Mouse (Mus musculus): ENCODE measurements around the gene Brms1. TPM values are rescaled to one million over a fixed set of nuclear protein-coding genes. Genes with fewer than 3 reads are reported as not detected.
A peak's percentile ranks its signal among the peaks of the same experiment; 100 is the strongest.
"Not testable (repeated sequence)": the region's sequence is repeated elsewhere in the genome, so short reads cannot be mapped to it uniquely, and the experiment has no call there.

Gene Brms1
- total RNA-seq (2022) = 10 to 100 TPM; 14.8 to 17.6 (median 16.4) TPM

DNA sequence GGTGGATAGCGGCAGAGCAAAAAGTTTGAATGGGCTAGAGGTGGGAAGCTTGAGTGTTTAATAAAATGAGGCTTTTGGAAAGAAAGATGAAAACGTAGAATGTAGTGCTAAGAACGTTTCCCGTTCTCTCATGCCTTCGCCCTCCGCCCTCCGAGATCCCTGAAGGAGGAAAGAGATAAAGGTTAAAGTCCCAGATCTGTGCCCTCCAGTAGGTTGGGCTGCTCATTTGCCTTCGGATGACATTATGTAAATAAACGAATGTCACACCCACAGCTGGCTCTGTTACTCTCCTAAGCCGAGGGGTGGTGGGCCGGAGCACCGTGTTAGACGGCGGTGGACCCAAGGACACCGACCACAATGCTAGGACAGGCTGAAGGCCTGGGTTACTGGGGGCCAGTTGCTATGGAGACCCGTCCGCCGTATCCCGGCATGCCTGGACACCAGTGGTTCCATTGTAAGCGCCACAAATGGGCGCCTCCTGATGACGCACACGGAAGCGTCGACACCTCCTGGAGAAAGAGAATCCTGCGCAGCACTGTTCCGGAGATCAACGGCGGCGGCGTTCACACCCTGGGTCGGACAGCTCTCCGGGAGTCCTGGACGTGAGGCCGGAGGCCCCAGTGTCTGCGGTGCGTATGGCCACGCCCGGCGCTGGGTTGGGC lies at the start of gene Brms1:
Gene Brms1, plus strand, starts transcription at position 493 of the 662 bp plus-strand sequence.
- DNase-seq (ENCODE audit: low spot score in 2 of 2) = peak; percentile 78 to 79

GRCm38 (mm10) chr19:4992371-4992770 lies 48.8 kb upstream of the Brms1 start:
- DNase-seq (ENCODE audit: low spot score in 2 of 2) = no peak

- peak; percentile 84 to 92 for DNase-seq (ENCODE audit: low spot score in 2 of 2)
Observed at GRCm38 (mm10) chr19:4992904-4993303, 48.2 kb upstream of the Brms1 start.

DNA sequence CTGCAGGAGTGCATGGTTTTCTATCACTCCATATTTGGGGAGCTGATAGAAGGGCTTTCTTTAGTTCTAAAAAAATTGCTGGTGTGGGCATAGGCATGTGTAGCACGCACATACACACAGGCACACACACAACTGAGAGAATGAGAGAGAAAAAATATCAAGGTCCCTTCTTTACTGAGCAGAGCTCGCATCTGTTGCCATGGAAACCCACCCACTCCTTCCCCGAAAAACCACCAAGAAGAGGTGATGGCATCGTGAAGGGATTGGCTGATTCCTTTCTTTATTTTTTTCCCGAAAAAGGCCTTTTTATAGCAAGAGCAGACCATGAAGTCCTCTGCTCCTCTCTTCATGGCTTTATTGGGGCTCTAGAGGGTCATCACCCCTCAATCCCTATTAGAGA lies 47.1 kb upstream of the Brms1 start:
- DNase-seq (ENCODE audit: low spot score in 2 of 2) = no peak

DNA sequence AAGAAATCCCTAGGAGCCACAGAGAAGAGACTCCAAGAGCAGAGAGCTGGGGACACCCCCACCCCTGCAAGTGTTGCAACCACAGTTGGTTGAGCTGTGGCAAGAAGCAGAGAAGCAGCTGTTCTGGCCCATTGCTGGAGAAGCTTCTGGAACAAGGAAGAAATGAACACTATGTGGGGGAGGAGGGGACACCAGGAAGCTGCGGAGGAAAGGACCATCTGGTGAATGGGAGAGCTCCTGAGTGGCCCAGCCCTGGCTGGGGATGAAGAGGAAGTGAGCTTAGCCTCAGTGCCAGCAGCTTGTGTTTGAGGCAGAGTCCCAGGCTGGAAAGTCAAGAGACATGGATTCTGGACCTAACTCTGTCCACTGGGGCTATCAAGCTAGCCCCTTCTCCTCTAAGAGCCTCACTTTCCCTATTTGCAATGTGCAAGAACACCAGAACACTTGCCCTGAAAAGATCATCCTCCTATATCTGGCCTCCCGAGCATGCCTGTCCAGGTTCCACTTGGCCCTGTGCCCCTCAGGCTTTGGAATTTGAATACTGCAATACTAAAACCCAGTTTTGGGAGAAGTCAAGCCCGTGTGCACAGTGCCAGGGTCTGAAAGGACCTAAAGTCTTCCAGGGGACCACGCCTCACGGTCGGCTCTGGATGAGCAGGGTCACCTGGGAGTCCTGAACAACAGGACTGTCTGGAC lies 41.6 kb upstream of the Brms1 start:
- DNase-seq (ENCODE audit: low spot score in 2 of 2) = no peak

DNA sequence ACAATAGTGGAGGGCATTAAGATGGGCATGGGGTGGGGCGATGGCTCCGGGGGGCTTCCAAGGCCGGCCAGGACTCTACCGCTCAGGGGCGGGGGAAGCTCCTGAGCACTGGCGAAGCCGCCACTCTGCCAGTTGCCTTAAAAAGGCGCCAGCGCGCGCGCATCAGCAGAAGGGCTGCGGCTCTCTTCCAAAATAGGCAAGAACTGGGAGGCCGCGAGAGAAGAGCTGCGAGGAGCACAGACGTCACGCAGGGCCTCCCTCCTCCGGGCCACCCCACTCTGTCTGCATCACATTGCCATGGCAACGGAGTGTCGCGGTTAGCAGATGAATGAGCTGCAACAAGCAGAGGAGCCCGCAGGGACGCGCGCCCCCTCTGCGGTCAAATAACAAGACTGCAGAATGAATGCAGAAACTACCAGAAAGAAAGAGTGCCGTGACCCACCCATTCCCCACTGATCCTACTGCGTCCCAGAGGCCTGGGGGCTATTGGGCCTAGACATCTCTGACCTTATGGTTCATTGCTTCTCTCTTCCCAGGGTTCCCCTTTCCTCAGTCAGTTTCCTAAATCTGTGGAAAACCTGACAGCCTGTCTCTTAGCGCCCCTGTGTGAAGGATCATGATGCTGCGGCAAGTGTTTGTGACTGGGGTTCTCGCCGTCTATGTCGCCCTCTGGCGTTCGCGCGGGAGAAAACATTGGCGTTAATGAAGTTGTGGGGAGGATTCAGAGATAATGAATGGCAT lies 39.3 kb upstream of the Brms1 start:
- DNase-seq (ENCODE audit: low spot score in 2 of 2) = peak in 1 of 2 experiments; percentile 33

- not testable (repeated sequence) for DNase-seq (ENCODE audit: low spot score in 2 of 2)
Observed at GRCm38 (mm10) chr19:5003644-5004043, 37.5 kb upstream of the Brms1 start.

DNA sequence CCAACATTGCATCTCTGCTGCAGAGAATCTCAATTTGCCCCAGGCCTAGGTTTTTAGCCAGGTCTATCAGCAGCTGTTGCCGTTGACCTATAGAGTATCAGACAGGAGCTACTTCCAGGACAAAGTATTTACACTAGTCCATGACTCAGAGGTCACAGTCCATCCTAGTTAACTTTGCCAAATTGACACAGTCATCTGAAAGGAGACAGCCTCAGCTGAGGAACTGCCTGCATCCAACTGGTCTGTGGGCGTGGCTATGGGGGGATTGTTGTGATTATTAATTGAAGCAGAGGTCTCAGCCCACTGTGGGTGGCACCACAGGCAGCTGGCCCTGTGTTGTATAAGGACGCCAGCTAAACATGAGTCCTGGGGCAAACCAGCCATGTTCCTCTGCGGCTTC lies 36.2 kb upstream of the Brms1 start:
- no peak for DNase-seq (ENCODE audit: low spot score in 2 of 2)

DNA sequence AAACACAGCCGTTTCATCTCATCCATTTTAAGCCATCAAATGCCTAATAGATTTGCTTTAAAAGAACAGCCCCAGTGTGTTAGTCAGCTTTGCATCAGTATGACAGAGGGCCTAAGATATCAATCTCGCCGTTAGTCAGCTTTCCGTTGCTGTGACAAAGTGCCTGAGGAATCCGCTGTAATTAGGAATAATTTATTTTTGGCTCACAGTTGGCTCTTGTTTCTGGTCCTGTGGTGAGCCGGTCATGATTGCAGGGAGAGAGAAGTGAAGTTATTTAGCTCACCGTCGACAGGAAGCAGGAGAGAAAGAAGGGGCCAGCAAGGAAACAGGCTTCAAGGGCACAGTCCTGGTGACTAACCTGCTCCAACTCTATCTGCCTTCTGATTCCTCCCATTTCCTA lies 28.0 kb upstream of the Brms1 start:
- DNase-seq (ENCODE audit: low spot score in 2 of 2) = no peak

DNA sequence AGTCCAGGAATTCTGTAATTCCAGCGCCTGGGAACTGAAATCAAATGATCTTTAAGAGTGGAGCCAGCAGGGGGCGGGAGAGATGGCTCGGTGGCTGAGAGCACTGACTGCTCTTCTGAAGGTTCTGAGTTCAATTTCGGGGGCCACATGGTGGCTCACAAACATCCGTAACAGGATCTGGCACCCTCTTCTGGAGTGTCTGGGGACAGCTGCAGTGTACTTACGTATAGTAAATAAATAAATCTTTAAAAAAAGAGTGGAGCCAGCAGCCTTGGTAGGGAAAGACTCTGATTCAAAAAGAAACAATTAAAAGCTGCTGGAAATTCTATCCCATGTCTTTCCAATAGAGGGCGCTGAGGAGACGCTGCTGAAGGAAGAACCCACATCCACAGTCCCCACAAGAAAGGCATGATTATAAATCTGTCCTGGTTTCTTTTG lies 26.2 kb upstream of the Brms1 start:
- DNase-seq (ENCODE audit: low spot score in 2 of 2) = no peak

- DNase-seq (ENCODE audit: low spot score in 2 of 2) = no peak
Observed at GRCm38 (mm10) chr19:5016221-5016742, 24.9 kb upstream of the Brms1 start.

DNA sequence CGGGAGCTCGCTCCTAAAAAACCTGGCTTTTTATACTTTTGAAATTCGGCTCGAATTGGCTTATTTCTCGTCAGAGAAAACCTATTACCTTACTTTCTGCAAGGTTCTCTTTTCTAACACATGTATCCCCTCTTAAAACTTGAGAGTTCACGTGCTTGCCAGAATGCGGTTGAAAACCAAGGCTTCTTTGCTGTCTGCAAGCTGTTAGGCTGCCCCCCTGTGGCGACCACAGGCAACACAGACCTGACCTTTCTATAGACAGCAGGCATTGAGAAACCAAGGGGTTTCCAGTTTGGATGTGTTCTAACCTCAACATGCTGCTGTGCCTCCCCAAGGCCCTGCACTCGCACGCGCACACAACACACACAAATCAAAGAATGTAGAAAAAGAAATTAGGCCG lies 24.4 kb upstream of the Brms1 start:
- DNase-seq (ENCODE audit: low spot score in 2 of 2) = peak; percentile 28 to 33

- DNase-seq (ENCODE audit: low spot score in 2 of 2) = no peak
Observed at GRCm38 (mm10) chr19:5017611-5018010, 23.5 kb upstream of the Brms1 start.

GRCm38 (mm10) chr19:5018191-5018590 lies 23.0 kb upstream of the Brms1 start:
- DNase-seq (ENCODE audit: low spot score in 2 of 2) = no peak

GRCm38 (mm10) chr19:5021416-5021815 lies 19.7 kb upstream of the Brms1 start:
- DNase-seq (ENCODE audit: low spot score in 2 of 2) = no peak

DNA sequence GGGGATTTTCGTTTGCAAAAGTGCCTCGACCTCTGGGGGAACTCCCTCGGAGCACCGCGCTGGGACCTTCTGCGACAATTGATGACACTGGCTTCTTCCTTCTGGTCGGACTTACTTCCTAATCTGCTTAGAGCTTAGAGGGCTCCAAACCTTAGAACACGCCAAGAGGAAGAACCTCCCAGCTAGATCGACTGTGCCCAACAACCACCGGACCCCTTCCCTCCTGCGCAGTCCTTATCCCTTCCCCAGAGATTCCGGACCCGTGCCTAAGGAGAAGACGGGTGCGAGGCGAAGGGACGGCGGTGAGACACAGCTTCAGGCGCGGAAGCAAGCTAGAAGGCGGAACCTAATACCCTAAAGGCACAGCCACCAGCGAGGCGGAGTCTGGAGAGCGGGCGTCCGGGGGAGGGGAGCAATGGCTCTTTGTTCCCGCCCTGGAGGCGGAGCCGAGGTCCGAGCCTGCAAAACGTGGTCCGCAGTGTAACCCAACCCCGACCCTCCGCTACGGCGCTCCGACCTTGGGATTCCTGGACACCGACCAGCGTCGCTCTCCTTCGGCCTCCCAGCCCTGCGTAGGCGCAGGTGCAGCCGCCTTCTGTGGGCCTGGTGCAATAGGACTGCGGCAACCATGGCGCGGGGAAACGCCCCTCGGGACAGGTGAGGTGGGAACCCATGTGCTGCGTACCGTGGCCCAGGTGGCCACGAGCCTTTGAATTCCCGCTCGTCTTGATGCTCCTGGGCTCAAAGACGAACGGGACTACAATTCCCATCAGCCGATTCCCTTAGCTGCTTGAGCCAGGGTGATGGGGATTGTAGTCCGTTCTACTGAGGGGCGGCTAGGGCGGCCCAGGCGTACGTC lies 17.3 kb upstream of the Brms1 start, which contains the start of gene Slc29a2:
Gene Slc29a2, plus strand, starts transcription at position 240 of the 859 bp plus-strand sequence.
- DNase-seq (ENCODE audit: low spot score in 2 of 2) = peak; percentile 91 to 92

GRCm38 (mm10) chr19:5026111-5026510 lies 15.0 kb upstream of the Brms1 start:
- no peak for DNase-seq (ENCODE audit: low spot score in 2 of 2)

GRCm38 (mm10) chr19:5032686-5033085 lies 8.5 kb upstream of the Brms1 start:
- DNase-seq (ENCODE audit: low spot score in 2 of 2) = no peak

GRCm38 (mm10) chr19:5036577-5036976 lies 4.6 kb upstream of the Brms1 start:
- no peak for DNase-seq (ENCODE audit: low spot score in 2 of 2)

DNA sequence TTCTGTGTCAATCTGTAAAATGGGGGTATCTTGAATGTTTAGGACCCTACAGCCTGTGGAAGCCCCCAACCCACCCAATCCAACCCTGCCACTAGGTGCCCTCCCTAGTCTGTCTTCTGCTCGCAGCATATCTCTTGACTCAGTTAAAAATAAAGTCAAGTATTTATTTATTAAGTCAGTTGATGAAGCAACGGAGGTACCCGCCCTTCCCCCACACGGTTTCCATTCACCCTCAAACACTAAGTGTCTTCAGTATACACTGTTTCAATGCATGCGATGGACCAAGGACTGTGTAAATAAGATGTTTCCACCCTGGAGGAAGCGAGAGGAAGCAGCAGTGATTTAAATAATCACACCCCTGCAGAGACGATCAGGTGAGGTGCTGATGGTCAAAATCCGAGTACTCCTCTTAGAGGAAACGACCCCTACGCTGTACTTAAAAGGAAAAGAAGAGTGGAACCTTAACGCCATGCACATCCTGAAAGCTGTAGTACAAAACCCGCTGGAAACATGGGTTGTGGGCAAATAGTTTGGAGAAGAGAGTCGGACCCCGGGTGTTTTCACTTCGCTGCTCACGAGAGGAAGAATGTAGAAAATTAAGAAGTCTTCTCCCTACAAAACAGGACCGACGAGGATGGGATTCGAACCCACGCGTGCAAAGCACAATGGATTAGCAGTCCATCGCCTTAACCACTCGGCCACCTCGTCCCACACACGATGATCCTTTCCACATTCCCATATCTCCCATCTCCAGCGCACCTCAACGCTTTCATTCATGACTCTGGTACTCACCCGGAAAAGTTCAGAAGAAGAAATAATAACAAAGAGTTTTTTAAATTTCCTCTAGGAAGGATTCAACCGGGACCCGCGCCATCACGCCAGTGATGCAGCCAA lies 3.2 kb upstream of the Brms1 start:
- peak; percentile 54 to 64 for DNase-seq (ENCODE audit: low spot score in 2 of 2)
